Mouse (Mus musculus) liver, embryonic 16.5 days (tissue): ENCODE results near the gene Xylt1. TPM values are rescaled to one million over a fixed set of nuclear protein-coding genes. Genes with fewer than 3 reads are reported as not detected.

Source experiments
- ATAC-seq: fragments of 200-750 bp; cut with Nextera tagmentation; 2 replicates; pipeline ENCODE4 v1.8.0; 2017; ENCODE audit warnings: low read depth, mild to moderate bottlenecking, moderate number of reproducible peaks, moderate library complexity
- H3K27ac ChIP-seq: fragments of 300-500 bp; sonication (generic); 2 replicates; pipeline ENCODE4 v1.5.1; 2014; ENCODE audit warnings: mild to moderate bottlenecking, low read length
- H3K27me3 ChIP-seq: fragments of 300-500 bp; sonication (generic); 2 replicates; pipeline ENCODE4 v1.6.1; 2014; ENCODE audit warnings: low read depth, low read length, mixed read lengths; ENCODE audit not compliant: control insufficient read depth, insufficient read depth
- H3K36me3 ChIP-seq: fragments of 300-500 bp; sonication (generic); 2 replicates; pipeline ENCODE4 v1.6.1; 2014; ENCODE audit warnings: mild to moderate bottlenecking; ENCODE audit not compliant: control insufficient read depth, insufficient read depth
- H3K4me1 ChIP-seq: fragments of 300-500 bp; sonication (generic); 2 replicates; pipeline ENCODE4 v1.6.1; 2014; ENCODE audit warnings: low read depth, low read length, mixed read lengths; ENCODE audit not compliant: control insufficient read depth
- H3K4me2 ChIP-seq: fragments of 300-500 bp; sonication (generic); 2 replicates; pipeline ENCODE4 v1.6.1; 2014; ENCODE audit warnings: low read depth, low read length, mixed read lengths
- H3K4me3 ChIP-seq: fragments of 300-500 bp; sonication (generic); 2 replicates; pipeline ENCODE4 v1.5.1; 2014; ENCODE audit warnings: low read depth, mild to moderate bottlenecking, low read length
- H3K9ac ChIP-seq: fragments of 300-500 bp; sonication (generic); 2 replicates; pipeline ENCODE4 v1.6.1; 2014; ENCODE audit warnings: low read depth, low read length
- H3K9me3 ChIP-seq: fragments of 300-500 bp; sonication (generic); replicated peaks from 2 replicates; pipeline ENCODE4 v1.6.1; 2016; ENCODE audit warnings: low read length; ENCODE audit not compliant: control insufficient read depth
- WGBS: fragments of 180-500 bp; shearing (Covaris S2); extraction: QIAGEN DNeasy Blood & Tissue Kit; methylation state at CpG from one replicate; pipeline ENCODE4 v1.1.7; 2014; ENCODE audit not compliant: insufficient replicate concordance; 5-methylcytosine and 5-hydroxymethylcytosine counted together
- polyA plus RNA-seq: library from polyadenylated mRNA; unstranded; fragments of >200 nt; fragmentation: Nextera tagmentation; extraction: Ambion mirVana; gene quantifications from 2 replicates; pipeline ENCODE4 v1.2.1, GENCODE M21; 2015

The Xylt1 gene
- polyA plus RNA-seq, 1 experiment from 2014 or later = 0.20 TPM

DNA sequence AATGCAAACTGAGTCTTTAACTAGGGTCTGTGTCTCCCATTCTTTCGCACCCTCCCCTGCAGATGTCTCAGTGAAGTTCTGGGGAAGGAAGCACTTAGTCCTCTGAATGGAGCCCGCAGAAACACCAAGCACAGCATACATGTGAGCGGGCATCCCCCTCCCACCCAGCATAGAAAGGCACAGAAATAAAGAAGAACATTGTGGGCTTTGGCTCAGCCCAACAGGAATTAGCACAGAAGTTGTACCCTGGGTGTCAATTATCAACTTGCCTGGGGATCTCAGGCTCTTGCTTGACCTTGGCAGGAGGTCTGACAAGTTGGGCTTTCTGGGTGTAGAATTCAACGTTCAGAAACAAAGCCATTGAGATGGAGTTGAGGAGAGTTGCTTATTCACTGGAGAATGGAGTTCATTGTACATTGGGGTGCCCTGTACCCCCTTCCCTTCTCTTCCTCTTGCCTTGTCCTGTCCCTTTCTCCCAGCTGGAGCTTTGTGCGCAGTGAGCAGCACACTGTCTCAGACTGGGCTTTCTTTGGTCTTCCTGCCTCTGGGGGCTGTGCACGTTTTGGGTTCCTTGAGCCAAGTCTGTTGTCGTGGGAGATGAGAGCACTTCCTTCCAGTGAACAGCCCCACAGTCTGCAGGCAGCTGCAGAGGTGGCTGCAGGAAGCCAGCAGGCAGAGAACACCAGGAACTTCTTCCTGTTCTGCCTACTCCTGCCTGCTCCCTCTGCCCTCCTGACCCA is 81.6 kb downstream of the Xylt1 start:
- no peaks in the 10 kb centered on the region for H3K9me3 ChIP-seq
- 33% methylated on average over 7 of the region's 7 CpGs for WGBS
- ATAC-seq = peak; percentile 39; the same call in 1 of the 2 replicates
- no peaks in the 10 kb centered on the region for H3K36me3 ChIP-seq
- H3K4me3 ChIP-seq = no peak overlapping the region
- no peaks in the 10 kb centered on the region for H3K27me3 ChIP-seq
- no peaks in the 10 kb centered on the region for H3K4me1 ChIP-seq
- no peak overlapping the region for H3K4me2 ChIP-seq
- no peak overlapping the region for H3K9ac ChIP-seq
- H3K27ac ChIP-seq = no peak overlapping the region

DNA sequence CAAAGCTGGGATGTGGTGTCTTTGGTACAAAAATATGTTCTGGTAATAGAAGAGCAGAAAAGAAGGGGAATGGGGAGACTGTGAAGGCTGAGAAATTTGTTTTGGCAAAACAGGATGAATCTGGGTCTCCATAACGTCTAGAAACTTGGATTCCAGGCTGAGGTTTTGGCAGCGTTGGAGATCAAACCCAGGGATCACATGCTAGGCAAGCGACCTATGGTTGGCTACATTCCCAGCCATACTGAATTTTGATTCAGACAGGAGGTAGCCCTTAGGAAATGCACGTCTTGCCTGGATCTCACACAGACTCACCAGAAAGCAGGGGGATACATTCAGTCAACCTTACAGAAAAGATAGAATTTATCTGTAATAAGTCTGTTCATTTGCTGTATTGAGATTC is 84.2 kb downstream of the Xylt1 start:
- Histone ChIP-seq H3K4me3 (no peak overlapping the region), H3K9me3 (no peaks in the 10 kb centered on the region), H3K4me2 (no peak overlapping the region), H3K9ac (no peak overlapping the region), H3K27me3 (no peaks in the 10 kb centered on the region), H3K36me3 (no peaks in the 10 kb centered on the region), H3K27ac (no peak overlapping the region), H3K4me1 (no peaks in the 10 kb centered on the region)
- no peak for ATAC-seq
- WGBS = 48% methylated on average over 4 of the region's 4 CpGs

DNA sequence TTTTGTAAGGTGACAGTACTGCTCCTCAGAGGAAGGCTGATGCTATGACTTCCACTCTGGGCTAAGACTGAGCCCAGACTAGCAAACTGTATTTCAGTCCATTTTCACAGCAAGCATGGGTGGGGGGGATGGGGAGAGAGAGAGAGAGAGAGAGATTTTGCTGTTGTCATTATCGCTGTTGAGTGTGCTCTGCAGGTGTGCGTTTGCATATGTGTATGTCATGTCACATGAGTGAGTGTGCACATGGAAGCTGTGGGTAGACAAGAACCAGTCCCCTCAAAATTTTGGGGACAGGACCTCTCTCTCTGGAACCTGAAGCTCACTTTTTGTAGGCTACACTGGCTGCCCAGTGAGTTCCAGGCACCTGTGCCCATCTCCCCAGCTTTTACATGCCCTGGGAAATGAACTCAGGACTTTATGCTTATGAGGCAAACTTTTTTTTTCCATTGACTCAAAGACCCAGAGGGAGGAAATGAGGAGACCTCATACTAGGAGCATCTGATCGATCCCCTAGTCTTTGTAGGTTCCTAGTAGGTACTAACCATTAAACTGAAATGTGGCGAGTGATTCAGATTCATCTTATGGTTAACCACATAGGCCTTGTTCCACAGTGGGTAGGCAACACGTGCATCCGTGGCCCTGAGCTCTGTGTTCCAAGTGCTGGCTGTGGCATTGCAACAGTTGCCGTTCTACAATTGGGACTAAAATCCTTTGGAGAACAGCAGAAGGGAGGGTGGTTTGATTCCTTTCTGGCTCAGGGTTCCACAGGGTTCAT is 85.4 kb downstream of the Xylt1 start:
- Histone ChIP-seq H3K4me3 (no peak overlapping the region), H3K4me2 (no peak overlapping the region), H3K9me3 (no peaks in the 10 kb centered on the region), H3K9ac (no peak overlapping the region), H3K27me3 (no peaks in the 10 kb centered on the region), H3K36me3 (no peaks in the 10 kb centered on the region), H3K4me1 (no peaks in the 10 kb centered on the region), H3K27ac (no peak overlapping the region)
- ATAC-seq = no peak
- WGBS = 68% methylated on average over 7 of the region's 7 CpGs

DNA sequence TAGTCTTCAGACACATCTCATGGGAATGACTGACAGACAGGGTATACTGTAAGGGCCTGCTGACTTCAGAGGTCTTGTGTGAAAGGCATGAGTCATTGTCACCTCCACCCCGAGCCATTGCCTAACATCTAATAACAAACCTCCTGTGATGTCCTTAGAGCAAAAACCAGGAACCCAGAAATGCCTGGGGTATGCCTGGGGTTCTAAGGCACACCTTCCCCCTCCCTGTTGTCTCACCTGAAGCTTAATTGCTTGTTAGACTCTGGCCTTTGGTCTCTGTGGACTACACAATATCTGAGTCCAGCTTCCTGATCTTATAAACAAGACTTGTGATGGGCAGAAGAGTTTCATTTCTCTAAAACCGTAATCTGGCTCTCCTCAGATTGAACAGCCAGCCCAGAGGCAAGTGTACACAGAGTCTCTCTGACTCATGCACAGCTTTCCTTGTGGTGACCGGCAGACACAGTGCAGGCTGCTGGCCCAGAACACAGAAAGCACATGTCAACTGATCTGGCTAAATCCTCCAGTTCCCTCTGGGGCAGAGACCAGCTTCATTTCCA is 89.5 kb downstream of the Xylt1 start:
- no peak for ATAC-seq
- Histone ChIP-seq H3K27me3 (no peaks in the 10 kb centered on the region), H3K36me3 (no peaks in the 10 kb centered on the region), H3K4me3 (no peak overlapping the region), H3K9ac (no peak overlapping the region), H3K9me3 (no peaks in the 10 kb centered on the region), H3K4me2 (no peak overlapping the region), H3K4me1 (no peaks in the 10 kb centered on the region), H3K27ac (no peak overlapping the region)
- 39% methylated on average over 3 of the region's 3 CpGs for WGBS

DNA sequence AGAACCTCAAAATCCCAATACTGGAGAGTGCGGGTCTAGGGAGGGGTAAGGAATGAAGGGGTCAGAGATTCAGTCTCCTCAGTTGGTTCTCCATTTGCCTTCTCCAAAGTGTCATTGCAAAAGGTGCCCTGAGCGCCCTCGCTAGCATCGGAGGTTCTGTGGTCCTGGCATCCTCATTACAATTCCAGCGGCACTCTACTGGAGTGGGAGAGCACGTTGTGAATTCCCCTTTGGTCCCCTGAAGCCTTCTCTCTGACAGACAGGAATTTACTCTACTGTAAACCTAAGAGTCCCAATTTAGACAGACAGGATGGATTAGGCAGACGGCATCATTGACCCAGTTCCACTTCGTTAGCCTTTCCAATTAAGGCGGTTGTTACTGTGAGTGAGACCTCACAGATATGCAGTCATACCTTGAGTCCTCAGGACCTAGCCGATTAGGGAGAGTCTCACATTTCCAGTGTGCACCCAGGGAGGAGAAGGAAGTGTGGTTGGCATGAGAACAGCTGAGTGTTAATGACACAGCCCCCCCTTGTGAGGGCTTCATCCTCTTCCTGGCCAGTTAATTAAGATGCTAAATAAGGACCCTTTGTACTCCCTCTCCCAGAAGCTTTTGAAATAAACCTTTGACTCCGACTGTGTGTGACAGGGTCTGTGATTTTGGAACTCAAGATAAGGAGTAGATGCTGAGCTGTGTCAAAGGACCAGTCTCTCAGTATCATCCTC is 91.4 kb downstream of the Xylt1 start:
- Histone ChIP-seq H3K4me2 (no peak overlapping the region), H3K4me1 (no peaks in the 10 kb centered on the region), H3K9me3 (no peaks in the 10 kb centered on the region), H3K9ac (no peak overlapping the region), H3K27ac (no peak overlapping the region), H3K4me3 (no peak overlapping the region), H3K27me3 (no peaks in the 10 kb centered on the region), H3K36me3 (no peaks in the 10 kb centered on the region)
- WGBS = 61% methylated on average over 11 of the region's 11 CpGs
- ATAC-seq = no peak

DNA sequence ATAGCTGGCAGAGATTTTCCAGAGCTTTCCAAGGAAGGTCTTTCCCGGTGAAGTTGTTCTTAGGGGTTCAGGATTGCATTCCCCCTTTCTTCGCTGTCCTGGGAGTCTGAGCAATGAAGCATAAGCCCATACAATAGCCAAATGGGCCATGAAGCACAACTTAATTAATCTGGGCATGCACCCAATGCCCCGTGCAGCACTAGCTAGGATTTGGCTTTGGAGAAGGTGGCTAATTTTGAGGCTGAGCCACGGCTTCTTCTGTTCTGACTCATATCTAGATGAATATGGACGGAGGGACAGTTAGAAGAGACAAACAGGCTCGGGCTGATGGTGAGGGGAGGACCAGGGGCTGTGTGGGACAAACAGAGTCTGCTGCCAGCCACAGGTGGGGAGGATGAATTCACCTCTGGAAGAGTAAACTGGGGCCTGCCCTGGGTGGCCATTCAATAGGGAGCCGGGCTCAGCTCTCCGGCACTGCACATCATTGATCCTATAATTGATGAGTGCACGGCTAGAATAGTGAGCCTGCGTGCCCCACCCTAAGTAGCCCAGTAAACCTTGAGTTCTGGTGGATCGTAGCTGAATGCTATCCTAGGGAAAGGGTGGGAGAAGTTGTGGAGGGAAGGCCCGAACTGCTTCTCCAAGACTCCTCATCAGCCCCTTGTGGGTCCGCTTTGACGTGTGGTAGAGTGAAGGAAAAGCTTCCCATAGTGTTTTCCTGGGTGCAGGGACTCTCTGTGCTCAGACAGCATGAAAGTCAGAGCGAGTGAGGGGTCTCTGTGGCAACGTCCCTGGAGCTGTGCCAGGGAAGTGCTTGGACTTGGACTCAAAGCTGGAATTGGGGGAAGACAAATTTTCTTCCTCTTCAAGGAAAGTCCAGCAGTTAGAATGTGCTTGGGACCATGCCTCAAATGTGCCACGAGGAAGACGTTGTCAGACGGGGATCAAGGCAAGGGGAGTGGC is 92.3 kb downstream of the Xylt1 start:
- ATAC-seq = no peak
- Histone ChIP-seq H3K27me3 (no peaks in the 10 kb centered on the region), H3K4me1 (no peaks in the 10 kb centered on the region), H3K27ac (no peak overlapping the region), H3K4me3 (no peak overlapping the region), H3K9me3 (no peaks in the 10 kb centered on the region), H3K9ac (no peak overlapping the region), H3K4me2 (no peak overlapping the region), H3K36me3 (no peaks in the 10 kb centered on the region)
- 55% methylated on average over 19 of the region's 19 CpGs for WGBS

DNA sequence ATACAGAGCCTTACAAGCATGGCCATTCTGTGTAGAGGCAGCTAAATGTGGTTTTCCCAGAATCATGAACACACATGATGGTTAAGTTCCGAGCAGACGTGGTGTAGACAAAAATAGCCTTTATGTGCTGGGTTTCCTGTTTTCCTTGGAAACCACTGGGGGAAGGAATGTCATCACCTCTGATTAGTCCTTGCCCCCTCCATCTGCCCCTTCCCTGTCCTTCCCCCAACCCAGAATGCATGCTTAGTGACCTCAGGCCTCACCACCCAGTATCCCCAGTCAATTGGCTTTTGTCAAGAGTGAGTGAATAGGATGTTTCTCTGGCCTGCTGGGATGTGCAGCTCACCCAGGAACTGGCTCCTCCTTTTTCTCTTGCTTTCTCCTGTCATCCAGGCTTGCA is 93.5 kb downstream of the Xylt1 start:
- H3K27me3 ChIP-seq = no peaks in the 10 kb centered on the region
- H3K4me1 ChIP-seq = no peaks in the 10 kb centered on the region
- 66% methylated on average over 2 of the region's 2 CpGs for WGBS
- ATAC-seq = no peak
- H3K4me3 ChIP-seq = no peak overlapping the region
- H3K4me2 ChIP-seq = no peak overlapping the region
- H3K36me3 ChIP-seq = no peaks in the 10 kb centered on the region
- H3K9ac ChIP-seq = no peak overlapping the region
- H3K9me3 ChIP-seq = no peaks in the 10 kb centered on the region
- H3K27ac ChIP-seq = no peak overlapping the region

DNA sequence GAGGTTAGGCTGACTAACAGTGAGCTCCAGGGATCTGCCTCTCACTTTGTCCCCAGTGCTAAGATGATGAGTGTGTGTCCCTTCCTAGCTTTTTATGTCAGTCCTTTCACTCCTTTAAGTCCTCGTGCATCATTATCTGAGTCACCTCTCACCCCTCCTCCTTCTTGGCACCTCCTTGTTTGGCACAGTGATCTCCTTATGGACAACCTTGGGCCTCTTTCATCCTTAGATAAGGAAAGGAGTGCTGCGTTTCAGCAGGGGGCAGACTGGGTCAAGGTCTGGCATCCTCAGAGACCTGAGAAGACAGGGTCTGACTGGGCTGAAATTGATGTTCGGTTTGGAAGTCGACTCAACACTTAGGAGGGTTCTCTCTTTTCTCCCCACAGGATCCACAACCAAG is 94.3 kb downstream of the Xylt1 start:
- ATAC-seq = no peak
- Histone ChIP-seq H3K9me3 (no peaks in the 10 kb centered on the region), H3K27ac (no peak overlapping the region), H3K4me1 (no peaks in the 10 kb centered on the region), H3K4me2 (no peak overlapping the region), H3K27me3 (no peaks in the 10 kb centered on the region), H3K36me3 (no peaks in the 10 kb centered on the region), H3K4me3 (no peak overlapping the region), H3K9ac (no peak overlapping the region)
- WGBS = 46% methylated on average over 4 of the region's 4 CpGs
